Mouse (Mus musculus) granulocyte monocyte progenitor cell, adult 5-6 weeks (primary cell): ENCODE data around the gene Rabac1. TPM values are rescaled to one million over a fixed set of nuclear protein-coding genes. Genes with fewer than 3 reads are reported as not detected.

Source experiments
- ATAC-seq: replicated peaks from 2 replicates; pipeline ENCODE4 v1.8.0; 2016; ENCODE audit warnings: mild to moderate bottlenecking, moderate TSS enrichment, inconsistent platforms; ENCODE audit not compliant: poor library complexity, severe bottlenecking
- total RNA-seq, 2 experiments: library from RNA; stranded (forward) in 1 of 2; stranded (reverse) in 1 of 2; fragments of 200-712, 200-1000 nt in 1 of 2; fragments of >200 nt in 1 of 2; fragmentation: Nextera tagmentation in 1 of 2; gene quantifications; 2 replicates each; pipeline ENCODE4 v1.2.3; 2014 to 2017

The Rabac1 gene
- total RNA-seq, 2 experiments from 2014 or later: 112 to 118 TPM

- ATAC-seq: no peak
Observed at GRCm38 (mm10) chr7:24944257-24944950, 28.1 kb downstream of the Rabac1 start, which contains the start of gene Gm4881. Gene Gm4881, minus strand, starts transcription at chr7:24944494.

GRCm38 (mm10) chr7:24943641-24944040 lies 28.9 kb downstream of the Rabac1 start:
- no peak for ATAC-seq

- ATAC-seq: peak; percentile 9; the same call in 1 of the 2 replicates
Observed at GRCm38 (mm10) chr7:24931651-24932050, 40.9 kb downstream of the Rabac1 start.

- ATAC-seq: 0 out of 2 replicates have a peak, but pooled peaks have one; percentile 13
Observed at GRCm38 (mm10) chr7:24930475-24930874, 42.1 kb downstream of the Rabac1 start.

Other genes with a start within 250 kb of the Rabac1 start
- gene Gm4763, start 245.8 kb downstream of the Rabac1 start, total RNA-seq (2014; fragmentation: Nextera tagmentation): not detected in 2 replicates
- gene Gm4763, start 245.8 kb downstream of the Rabac1 start, total RNA-seq (2017): not detected in 2 replicates
- gene Cd177, start 212.4 kb downstream of the Rabac1 start, total RNA-seq (2014; fragmentation: Nextera tagmentation): 0.43 and 1.3 TPM in 2 replicates
- gene Cd177, start 212.4 kb downstream of the Rabac1 start, total RNA-seq (2017): 18.1 and 21.1 TPM in 2 replicates
- gene Ceacam10, start 195.5 kb downstream of the Rabac1 start, total RNA-seq (2014; fragmentation: Nextera tagmentation): not detected in 2 replicates
- 0.82 and 4.9 TPM in 2 replicates for gene Ceacam10, start 195.5 kb downstream of the Rabac1 start, total RNA-seq (2017)
- gene Gm9844, start 110.5 kb downstream of the Rabac1 start, total RNA-seq (2014; fragmentation: Nextera tagmentation): 3.2 and 7.1 TPM in 2 replicates
- gene Gm9844, start 110.5 kb downstream of the Rabac1 start, total RNA-seq (2017): 3.6 and 12.8 TPM in 2 replicates
- not detected in 2 replicates for gene Lypd4, start 102.8 kb downstream of the Rabac1 start, total RNA-seq (2014; fragmentation: Nextera tagmentation)
- not detected in 2 replicates for gene Lypd4, start 102.8 kb downstream of the Rabac1 start, total RNA-seq (2017)
- not detected in 2 replicates for gene Dmrtc2, start 102.7 kb downstream of the Rabac1 start, total RNA-seq (2014; fragmentation: Nextera tagmentation)
- not detected in 2 replicates for gene Dmrtc2, start 102.7 kb downstream of the Rabac1 start, total RNA-seq (2017)
- 4,360 and 4,453 TPM in 2 replicates for gene Rps19, start 88.4 kb downstream of the Rabac1 start, total RNA-seq (2014; fragmentation: Nextera tagmentation)
- gene Rps19, start 88.4 kb downstream of the Rabac1 start, total RNA-seq (2017): 1,417 and 1,663 TPM in 2 replicates
- not detected in 2 replicates for gene Cd79a, start 75.4 kb downstream of the Rabac1 start, total RNA-seq (2014; fragmentation: Nextera tagmentation)
- gene Cd79a, start 75.4 kb downstream of the Rabac1 start, total RNA-seq (2017): not detected in 2 replicates
- 81.5 and 141 TPM in 2 replicates for gene Arhgef1, start 69.8 kb downstream of the Rabac1 start, total RNA-seq (2014; fragmentation: Nextera tagmentation)
- gene Arhgef1, start 69.8 kb downstream of the Rabac1 start, total RNA-seq (2017): 36.5 and 50.2 TPM in 2 replicates
- not detected in 2 replicates for gene Gm4881, start 28.3 kb downstream of the Rabac1 start, total RNA-seq (2014; fragmentation: Nextera tagmentation)
- gene Gm4881, start 28.3 kb downstream of the Rabac1 start, total RNA-seq (2017): not detected in 2 replicates
- 34.6 and 53.7 TPM in 2 replicates for gene Atp1a3, start 33.2 kb upstream of the Rabac1 start, total RNA-seq (2014; fragmentation: Nextera tagmentation)
- 24.4 and 34.1 TPM in 2 replicates for gene Atp1a3, start 33.2 kb upstream of the Rabac1 start, total RNA-seq (2017)
- gene Grik5, start 99.6 kb upstream of the Rabac1 start, total RNA-seq (2014; fragmentation: Nextera tagmentation): 5.0 and 9.4 TPM in 2 replicates
- gene Grik5, start 99.6 kb upstream of the Rabac1 start, total RNA-seq (2017): 0.72 and 1.8 TPM in 2 replicates
- gene Zfp574, start 99.8 kb upstream of the Rabac1 start, total RNA-seq (2014; fragmentation: Nextera tagmentation): 6.7 and 13.2 TPM in 2 replicates
- gene Zfp574, start 99.8 kb upstream of the Rabac1 start, total RNA-seq (2017): 5.6 and 6.5 TPM in 2 replicates
- 18.4 and 26.6 TPM in 2 replicates for gene Pou2f2, start 207.0 kb upstream of the Rabac1 start, total RNA-seq (2014; fragmentation: Nextera tagmentation)
- gene Pou2f2, start 207.0 kb upstream of the Rabac1 start, total RNA-seq (2017): 5.0 and 5.1 TPM in 2 replicates
- gene Dedd2, start 247.9 kb upstream of the Rabac1 start, total RNA-seq (2014; fragmentation: Nextera tagmentation): 13.5 and 22.0 TPM in 2 replicates
- gene Dedd2, start 247.9 kb upstream of the Rabac1 start, total RNA-seq (2017): 16.9 and 18.4 TPM in 2 replicates
- gene Zfp526, start 248.7 kb upstream of the Rabac1 start, total RNA-seq (2014; fragmentation: Nextera tagmentation): 9.8 and 10.0 TPM in 2 replicates
- gene Zfp526, start 248.7 kb upstream of the Rabac1 start, total RNA-seq (2017): 4.9 and 5.2 TPM in 2 replicates